Mouse (Mus musculus) right cerebral cortex, postnatal 4 days (tissue): ENCODE data around the gene Cfap221.
A peak's percentile ranks its signal among the peaks of the same experiment; 100 is the strongest.

ENCODE experiments used
- DNase-seq: peaks from one replicate; pipeline ENCODE4 v3.0.0-alpha.2; 2022

Gene Cfap221

GRCm38 (mm10) chr1:119996798-119997581 is at the start of gene Cfap221:
Gene Cfap221 (minus strand): TSS chr1:119997234.
- DNase-seq, result peak; percentile 69

DNA sequence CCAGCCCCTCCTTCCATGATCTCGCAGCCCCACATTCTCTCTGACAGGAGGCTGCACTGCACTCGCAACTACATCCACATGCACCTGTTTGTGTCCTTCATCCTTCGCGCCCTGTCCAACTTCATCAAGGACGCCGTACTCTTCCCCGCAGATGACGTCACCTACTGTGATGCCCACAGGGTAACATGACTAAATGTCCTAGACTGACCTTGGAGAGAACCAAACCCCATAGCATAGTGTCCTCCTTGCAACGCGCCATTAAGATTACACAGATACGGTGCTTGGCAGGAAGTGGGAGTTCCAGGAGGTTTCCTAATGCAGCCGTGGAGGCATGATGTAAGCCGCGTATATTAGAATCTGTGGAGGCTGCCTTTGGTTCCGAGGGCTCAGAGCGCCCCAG is 47.5 kb upstream of the Cfap221 start:
- DNase-seq, result no peak

DNA sequence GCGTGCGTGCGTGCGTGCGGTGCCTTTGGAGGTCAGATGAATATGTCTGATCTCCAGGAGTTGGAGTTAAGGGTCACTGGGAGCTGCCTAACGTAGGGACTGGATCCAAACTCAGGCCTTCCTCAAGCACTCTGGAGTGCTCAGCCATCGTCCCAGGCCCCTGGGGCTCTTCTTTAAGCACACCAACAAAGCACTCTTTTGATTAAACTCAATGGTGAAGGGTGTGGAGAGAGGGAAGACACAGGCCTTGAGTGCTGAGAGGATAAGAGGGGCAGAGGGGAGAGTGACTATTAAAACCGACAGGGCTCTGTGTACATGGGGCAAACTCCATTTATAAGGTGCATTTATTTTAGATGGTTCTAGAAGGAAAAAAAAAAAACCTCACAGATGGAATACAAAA is 45.4 kb upstream of the Cfap221 start:
- DNase-seq, result no peak

DNA sequence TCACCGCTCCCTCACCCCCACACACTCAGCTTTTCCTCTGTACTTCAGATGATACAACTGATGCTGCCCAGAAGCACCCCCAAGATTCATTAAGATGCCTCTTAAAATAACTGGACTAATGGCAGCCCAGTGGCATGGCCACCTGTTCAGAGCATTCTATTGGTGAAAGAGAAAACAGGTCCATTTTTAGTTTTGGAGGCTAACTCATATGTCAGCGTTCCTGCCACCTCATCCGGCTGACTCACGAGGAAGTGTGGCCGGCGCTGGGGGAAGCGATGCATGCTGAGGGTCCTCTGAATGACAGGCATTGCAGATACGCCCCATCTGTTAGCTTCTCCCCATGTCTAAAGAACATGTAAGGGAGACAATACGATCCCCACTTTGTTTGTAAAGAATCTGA is 41.6 kb upstream of the Cfap221 start:
- no peak for DNase-seq

DNA sequence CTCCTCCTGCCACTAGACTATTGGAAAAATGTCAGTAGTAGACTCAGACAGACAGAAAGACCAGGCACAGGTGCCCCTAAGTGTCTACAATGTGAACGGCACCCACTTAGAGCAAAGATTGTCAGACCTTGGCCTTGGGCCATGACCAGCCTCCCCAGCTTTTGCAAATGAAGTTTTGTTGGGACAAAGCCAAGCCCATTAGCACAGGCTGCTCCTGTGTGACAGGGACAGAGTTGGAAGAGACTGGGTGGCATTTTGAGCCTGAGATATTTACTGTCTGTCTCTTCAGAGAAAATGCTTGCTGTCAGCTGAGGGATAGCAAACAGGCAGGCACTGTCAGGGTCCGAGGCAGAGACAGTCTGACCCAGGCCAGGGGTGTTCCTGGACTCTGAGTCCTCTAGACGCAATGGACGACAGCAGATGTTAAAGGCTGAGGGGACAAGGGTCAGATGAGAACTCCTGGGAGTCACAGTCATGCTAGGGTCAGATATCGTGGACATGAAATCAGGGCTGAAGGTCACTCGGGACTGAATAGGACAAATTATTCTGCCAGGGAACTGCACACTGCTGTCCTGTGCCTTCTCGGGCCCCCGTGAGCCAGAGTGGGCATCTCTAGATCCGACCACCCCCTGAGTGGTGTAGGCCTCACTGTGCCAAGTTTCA is 40.1 kb upstream of the Cfap221 start:
- no peak for DNase-seq

GRCm38 (mm10) chr1:120035456-120036034 is 38.5 kb upstream of the Cfap221 start:
- DNase-seq, result no peak

DNA sequence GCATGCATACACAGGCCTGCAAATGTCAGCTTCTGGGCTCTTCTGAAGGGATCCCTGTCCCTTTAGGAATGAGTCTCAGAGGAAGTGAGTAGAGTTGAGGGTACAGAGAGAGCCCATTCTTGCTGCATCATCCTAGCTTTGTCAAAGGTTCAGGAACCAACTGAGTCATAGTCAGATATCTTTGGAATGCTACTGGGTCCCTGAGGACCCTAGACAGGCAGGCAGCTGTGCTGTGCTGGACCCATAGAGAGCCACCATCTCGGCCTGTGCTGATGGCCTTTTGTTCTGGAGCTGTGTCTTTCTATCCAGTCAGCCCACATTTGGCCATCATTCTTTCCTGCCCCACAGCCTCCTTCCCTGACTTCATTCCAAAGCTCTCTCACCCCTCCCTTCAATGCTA is 37.8 kb upstream of the Cfap221 start:
- no peak for DNase-seq

DNA sequence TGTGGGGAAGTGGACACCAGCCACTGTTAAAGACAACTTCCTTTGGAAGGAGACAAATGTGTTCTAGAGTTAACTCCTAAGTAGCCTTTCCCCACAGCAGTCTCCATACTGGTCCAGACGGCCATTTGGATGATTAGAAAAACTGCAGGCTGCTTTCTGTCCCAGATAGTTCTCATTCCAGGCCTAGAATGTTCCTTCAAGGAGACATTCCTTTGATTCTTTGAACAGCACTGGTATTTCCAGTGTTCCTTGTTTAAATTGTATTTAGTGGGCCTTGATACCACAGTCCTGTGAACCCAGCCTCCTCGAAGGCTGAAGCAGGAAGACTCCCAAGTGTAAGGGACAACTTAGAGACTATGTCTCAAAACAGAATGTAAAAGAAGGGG is 36.4 kb upstream of the Cfap221 start:
- DNase-seq, result no peak

DNA sequence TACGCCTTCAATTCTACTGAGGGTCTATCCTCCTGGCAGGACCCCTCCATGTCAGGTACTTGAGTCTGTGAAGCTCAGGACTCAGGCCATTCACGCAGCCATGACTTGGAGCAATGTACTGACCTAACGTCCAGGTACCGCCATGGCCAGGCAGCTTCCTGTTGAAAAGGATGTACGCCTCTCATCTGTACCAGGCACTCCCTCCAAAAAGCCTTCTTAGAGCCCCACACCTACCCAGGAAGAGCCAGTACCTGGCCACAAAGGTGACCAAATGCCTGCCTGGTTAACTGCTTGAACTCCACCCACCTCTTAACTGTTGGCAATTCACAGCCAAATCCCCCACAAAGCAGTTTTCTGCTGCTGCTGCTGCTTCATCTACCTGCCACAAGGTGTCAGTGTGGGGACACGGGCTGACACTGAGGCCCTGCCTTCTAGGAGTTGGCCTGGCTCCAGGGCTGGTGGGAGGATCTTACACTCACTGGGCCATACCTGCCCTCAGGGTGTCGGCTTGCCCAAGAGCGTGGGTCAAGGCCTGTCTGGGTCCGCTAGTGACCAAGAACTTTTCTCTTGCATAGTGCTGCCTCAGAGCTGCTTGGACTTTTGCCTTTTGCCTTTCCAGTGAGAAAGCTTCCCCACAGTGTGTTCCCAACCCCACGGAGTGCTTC is 35.9 kb upstream of the Cfap221 start:
- peak; percentile 78 for DNase-seq

GRCm38 (mm10) chr1:120030474-120030873 is 33.4 kb upstream of the Cfap221 start:
- DNase-seq, result no peak

- DNase-seq, result no peak
These were observed 30.7 kb upstream of the Cfap221 start for GRCm38 (mm10) chr1:120027693-120028092.

- DNase-seq, result no peak
These were observed 28.0 kb upstream of the Cfap221 start for GRCm38 (mm10) chr1:120025050-120025439.

- DNase-seq, result no peak
These were observed 27.5 kb upstream of the Cfap221 start for GRCm38 (mm10) chr1:120024331-120025049.

- no peak for DNase-seq
These were observed 24.9 kb upstream of the Cfap221 start for GRCm38 (mm10) chr1:120021951-120022350.

GRCm38 (mm10) chr1:120020322-120020897 is 23.4 kb upstream of the Cfap221 start:
- no peak for DNase-seq

GRCm38 (mm10) chr1:120019428-120019827 is 22.4 kb upstream of the Cfap221 start:
- no peak for DNase-seq

GRCm38 (mm10) chr1:120018900-120019299 is 21.9 kb upstream of the Cfap221 start:
- DNase-seq, result no peak

- DNase-seq, result no peak
These were observed 19.2 kb upstream of the Cfap221 start for GRCm38 (mm10) chr1:120016240-120016639.

- peak; percentile 76 for DNase-seq
These were observed 16.1 kb upstream of the Cfap221 start for GRCm38 (mm10) chr1:120013111-120013510.

GRCm38 (mm10) chr1:120012638-120013037 is 15.6 kb upstream of the Cfap221 start:
- no peak for DNase-seq

DNA sequence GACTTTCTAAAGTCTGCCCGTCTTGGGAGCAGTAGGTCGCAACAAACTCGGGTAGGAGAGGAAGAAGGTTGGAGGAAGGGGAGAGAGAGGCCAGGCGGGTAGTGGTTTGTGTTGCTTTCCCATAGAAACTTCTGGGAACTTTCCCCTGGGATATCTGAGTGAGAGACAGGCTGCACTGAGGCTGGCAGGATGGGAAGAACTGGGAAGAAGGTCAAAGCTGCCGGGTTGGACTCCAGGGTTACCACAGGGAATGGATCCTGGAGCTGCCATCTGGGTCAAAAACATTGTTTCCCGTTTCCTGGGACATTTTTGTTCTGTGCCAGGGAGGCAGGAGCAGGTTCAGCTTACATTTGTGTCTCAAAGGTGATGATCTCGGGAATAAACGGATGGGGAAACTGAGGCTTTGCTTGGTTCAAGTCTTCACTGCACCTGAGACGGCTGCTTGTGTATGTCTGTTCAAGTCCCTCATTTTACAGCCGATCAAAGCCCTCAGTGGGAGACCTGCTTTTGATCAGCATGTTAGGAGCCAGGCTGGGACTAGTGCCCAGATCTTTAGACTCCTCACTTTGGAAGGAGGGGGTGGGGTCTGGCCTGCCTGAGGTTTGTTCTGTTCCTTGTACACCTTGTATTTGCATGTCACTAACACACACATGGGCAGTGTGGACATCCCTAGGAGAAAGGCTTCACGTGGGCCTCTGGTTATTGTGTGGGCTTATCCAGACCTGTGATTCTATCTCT is 11.0 kb upstream of the Cfap221 start:
- DNase-seq, result no peak
